Mouse (Mus musculus) liver, embryonic 11.5 days (tissue): ENCODE measurements at regions not wholly inside any gene's neighbourhood (a gene's known extent, or its start where the extent isn't known, plus 50 kb on each side); places are given as distances from the start of the nearest gene placed in this dataset.

Source experiments
- ATAC-seq: fragments of 200-750 bp; cut with Nextera tagmentation; replicated peaks from 2 replicates; pipeline ENCODE4 v1.8.0; 2017; ENCODE audit warnings: moderate number of reproducible peaks, mild to moderate bottlenecking, moderate TSS enrichment, moderate library complexity; ENCODE audit not compliant: low FRiP score
- DNase-seq: peaks from one replicate; pipeline ENCODE4 v3.0.0-alpha.2; 2017; ENCODE audit warnings: low spot score
- H3K27ac ChIP-seq: fragments of 300-500 bp; sonication (generic); 2 replicates; pipeline ENCODE4 v1.5.1; 2014; ENCODE audit warnings: mild to moderate bottlenecking, low read depth, low read length, control low read depth
- H3K27me3 ChIP-seq: fragments of 300-500 bp; sonication (generic); replicated peaks from 2 replicates; pipeline ENCODE4 v1.6.1; 2014; ENCODE audit warnings: low read length, mixed read lengths; ENCODE audit not compliant: control insufficient read depth, insufficient read depth
- H3K36me3 ChIP-seq: fragments of 300-500 bp; sonication (generic); 2 replicates; pipeline ENCODE4 v1.6.1; 2014; ENCODE audit warnings: mild to moderate bottlenecking, low read length, moderate library complexity, mixed read lengths; ENCODE audit not compliant: control insufficient read depth, insufficient read depth
- H3K4me1 ChIP-seq: fragments of 300-500 bp; sonication (generic); replicated peaks from 2 replicates; pipeline ENCODE4 v1.6.1; 2014; ENCODE audit warnings: low read length, mixed read lengths; ENCODE audit not compliant: control insufficient read depth, insufficient read depth
- H3K4me2 ChIP-seq: fragments of 300-500 bp; sonication (generic); 2 replicates; pipeline ENCODE4 v1.6.1; 2014; ENCODE audit warnings: mild to moderate bottlenecking, control low read depth, moderate library complexity
- H3K4me3 ChIP-seq: fragments of 300-500 bp; sonication (generic); 2 replicates; pipeline ENCODE4 v1.5.1; 2014; ENCODE audit warnings: low read depth, low read length, control low read depth
- H3K9ac ChIP-seq: fragments of 300-500 bp; sonication (generic); 2 replicates; pipeline ENCODE4 v1.6.1; 2014; ENCODE audit warnings: low read depth, low read length, control low read depth
- H3K9me3 ChIP-seq: fragments of 300-500 bp; sonication (generic); 2 replicates; pipeline ENCODE4 v1.6.1; 2016; ENCODE audit warnings: low read length, inconsistent platforms, mixed read lengths; ENCODE audit not compliant: control insufficient read depth
- WGBS: fragments of 180-500 bp; shearing (Covaris S2); extraction: QIAGEN DNeasy Blood & Tissue Kit; methylation state at CpG from one replicate; pipeline ENCODE4 v1.1.7; 2014; 5-methylcytosine and 5-hydroxymethylcytosine counted together

DNA sequence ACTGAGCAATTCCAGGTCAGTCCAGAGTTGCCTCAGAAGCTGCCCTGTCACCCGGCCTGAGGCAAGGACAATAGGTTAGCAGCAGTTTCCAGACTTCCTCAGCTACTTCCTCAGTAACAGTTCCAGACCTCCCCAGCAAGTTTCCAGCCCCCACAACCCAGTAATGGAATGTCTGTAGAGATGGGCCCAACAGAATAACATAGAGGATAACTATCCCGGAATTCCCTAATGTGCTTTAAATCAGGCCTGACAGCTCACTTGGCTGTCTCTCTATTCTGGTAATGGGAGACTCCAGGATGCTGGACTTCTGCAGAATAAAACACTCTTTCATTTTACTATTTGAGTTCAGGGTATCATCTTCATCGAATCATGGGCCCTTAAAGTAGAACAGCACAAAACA, 268.4 kb upstream of the Tsc22d2 start:
- no peaks in the 10 kb centered on the region for H3K27me3 ChIP-seq
- WGBS: 58% methylated on average over 3 of the region's 3 CpGs

DNA sequence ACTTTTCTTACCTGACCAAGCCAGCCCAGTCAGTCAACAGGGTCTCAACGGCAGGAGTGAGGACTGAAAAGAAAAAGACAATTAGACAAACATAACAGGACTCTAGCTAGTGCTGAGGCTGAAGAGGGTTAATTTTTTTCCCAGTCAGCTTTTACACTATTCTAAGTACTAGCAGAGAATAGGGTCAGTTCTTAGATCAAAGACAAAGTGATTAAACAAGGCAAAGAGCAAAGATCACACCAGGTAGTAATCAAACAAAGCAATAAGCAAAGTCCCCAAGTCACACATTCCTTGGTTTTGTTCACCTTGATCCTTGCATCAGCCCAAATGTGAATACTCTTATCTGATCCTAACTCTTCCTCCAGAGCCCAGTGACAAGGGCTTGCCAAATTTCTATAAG, 267.8 kb upstream of the Tsc22d2 start:
- H3K27me3 ChIP-seq: no peaks in the 10 kb centered on the region
- H3K9ac ChIP-seq: no peak overlapping the region
- 52% methylated on average over 1 of the region's 1 CpGs for WGBS
- H3K4me2 ChIP-seq: peak overlapping the region; percentile 26; the same call in 1 of the 2 replicates
- no peaks in the 10 kb centered on the region for H3K36me3 ChIP-seq
- DNase-seq (no peak), ATAC-seq (no peak)
- H3K4me1 ChIP-seq: no peaks in the 10 kb centered on the region
- 0 out of 2 replicates have a peak overlapping the region, but pooled peaks have one; percentile 21 for H3K27ac ChIP-seq
- no peaks in the 10 kb centered on the region for H3K9me3 ChIP-seq
- H3K4me3 ChIP-seq: no peak overlapping the region

More for the DNA sequence above, 268.4 kb upstream of the Tsc22d2 start:
- ATAC-seq (no peak), DNase-seq (no peak)
- Histone ChIP-seq H3K4me2 (peak overlapping the region; percentile 26), H3K27ac (no peak overlapping the region), H3K36me3 (no peaks in the 10 kb centered on the region), H3K9me3 (no peaks in the 10 kb centered on the region), H3K9ac (no peak overlapping the region), H3K4me1 (no peaks in the 10 kb centered on the region), H3K4me3 (no peak overlapping the region)

DNA sequence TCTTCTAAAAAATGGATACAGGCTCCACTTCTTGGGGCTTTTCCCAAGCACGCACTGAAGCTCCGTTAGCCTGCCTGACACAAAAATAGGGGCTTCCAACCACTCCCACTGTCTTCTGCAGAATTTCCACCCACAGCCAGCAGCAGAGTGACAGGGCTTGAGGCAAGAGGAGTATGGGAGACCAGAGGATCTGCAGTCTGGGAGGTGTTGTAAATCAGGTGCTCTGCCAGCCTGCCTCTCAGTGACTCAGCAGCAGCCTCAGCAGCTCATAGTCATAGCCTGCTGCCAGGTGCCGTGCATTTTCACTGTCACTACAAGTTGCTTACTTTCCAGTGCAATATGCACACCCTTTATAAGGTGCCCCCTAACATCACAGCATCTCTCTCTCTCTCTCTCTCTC, 261.4 kb upstream of the Tsc22d2 start:
- 76% methylated on average over 3 of the region's 3 CpGs for WGBS
- ATAC-seq: no peak
- Histone ChIP-seq H3K36me3 (no peaks in the 10 kb centered on the region), H3K27ac (no peak overlapping the region), H3K4me2 (no peak overlapping the region), H3K9ac (no peak overlapping the region), H3K4me3 (no peak overlapping the region), H3K4me1 (no peaks in the 10 kb centered on the region), H3K27me3 (no peaks in the 10 kb centered on the region), H3K9me3 (no peaks in the 10 kb centered on the region)
- DNase-seq: no peak

DNA sequence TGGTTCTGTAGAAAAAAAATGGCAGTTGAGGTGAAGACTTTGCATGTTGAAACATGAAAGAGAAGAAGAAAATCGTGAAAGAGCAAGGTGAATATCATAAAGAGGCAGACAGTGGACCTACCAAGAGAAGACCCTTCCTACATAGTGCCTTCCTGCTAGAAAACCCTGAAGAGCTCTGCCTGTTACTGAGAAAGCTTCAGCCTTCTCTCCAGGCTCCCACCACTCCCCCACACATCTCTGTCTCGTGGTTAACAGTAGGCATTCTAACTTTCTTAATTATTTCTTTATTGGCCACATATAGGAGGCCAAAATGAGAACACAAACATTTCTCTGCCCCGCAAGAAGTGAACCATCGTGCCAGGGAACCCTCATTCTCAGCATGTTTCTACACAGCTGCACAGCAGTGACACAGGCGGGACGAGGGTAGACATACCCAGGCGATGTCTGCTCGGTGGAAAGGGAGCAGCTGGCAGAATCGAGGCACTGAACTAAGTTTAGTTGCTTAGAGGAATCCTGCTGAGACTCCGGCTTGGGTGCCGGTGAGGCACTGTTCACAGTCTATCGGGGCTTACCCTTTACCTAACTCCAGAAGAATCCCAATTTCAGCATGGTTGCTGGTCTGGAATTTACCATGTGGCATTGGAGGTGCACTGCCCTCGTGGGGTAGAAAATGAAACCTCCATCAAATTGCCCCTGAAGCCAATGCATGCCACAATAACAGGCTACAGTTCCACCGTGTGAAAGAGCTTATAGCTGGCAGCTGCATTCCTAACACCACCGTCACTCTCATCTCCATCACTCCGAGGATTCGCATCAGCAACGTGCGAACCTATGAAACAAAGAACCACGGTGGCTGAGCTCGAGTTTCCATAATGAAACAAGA, 260.4 kb upstream of the Tsc22d2 start:
- no peak for ATAC-seq
- no peaks in the 10 kb centered on the region for H3K27me3 ChIP-seq
- WGBS: 83% methylated on average over 21 of the region's 21 CpGs

DNA sequence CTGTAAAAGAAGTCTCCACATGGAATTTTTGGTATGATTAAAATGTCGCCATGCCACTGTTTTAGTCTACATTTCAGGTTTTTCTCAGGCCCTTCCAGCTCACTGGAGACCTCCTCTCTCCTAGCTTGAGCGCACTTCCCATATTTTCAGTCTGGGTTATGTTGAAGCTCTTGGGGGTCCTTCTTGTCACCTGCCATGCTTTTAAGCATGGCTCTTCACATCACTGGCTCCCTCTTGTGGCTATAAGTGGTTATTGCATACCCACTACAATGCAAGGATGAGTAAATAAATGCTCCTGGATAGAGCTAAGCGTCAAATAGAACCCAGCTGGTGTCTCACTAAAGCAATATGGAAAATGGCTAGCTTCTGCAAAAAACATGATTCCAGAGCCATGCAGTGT, 255.1 kb upstream of the Tsc22d2 start:
- H3K9ac ChIP-seq: no peak overlapping the region
- H3K27ac ChIP-seq: no peak overlapping the region
- ATAC-seq (no peak), DNase-seq (no peak)
- H3K4me1 ChIP-seq: no peaks in the 10 kb centered on the region
- H3K9me3 ChIP-seq: no peaks in the 10 kb centered on the region
- 57% methylated on average over 3 of the region's 3 CpGs for WGBS
- no peaks in the 10 kb centered on the region for H3K27me3 ChIP-seq
- no peak overlapping the region for H3K4me2 ChIP-seq
- no peak overlapping the region for H3K4me3 ChIP-seq
- H3K36me3 ChIP-seq: no peaks in the 10 kb centered on the region

More for the DNA sequence above, 260.4 kb upstream of the Tsc22d2 start:
- no peaks in the 10 kb centered on the region for H3K4me1 ChIP-seq
- no peak for DNase-seq
- no peak overlapping the region for H3K4me2 ChIP-seq
- H3K36me3 ChIP-seq: no peaks in the 10 kb centered on the region
- no peak overlapping the region for H3K4me3 ChIP-seq
- H3K9ac ChIP-seq: no peak overlapping the region
- no peak overlapping the region for H3K27ac ChIP-seq
- H3K9me3 ChIP-seq: no peaks in the 10 kb centered on the region

DNA sequence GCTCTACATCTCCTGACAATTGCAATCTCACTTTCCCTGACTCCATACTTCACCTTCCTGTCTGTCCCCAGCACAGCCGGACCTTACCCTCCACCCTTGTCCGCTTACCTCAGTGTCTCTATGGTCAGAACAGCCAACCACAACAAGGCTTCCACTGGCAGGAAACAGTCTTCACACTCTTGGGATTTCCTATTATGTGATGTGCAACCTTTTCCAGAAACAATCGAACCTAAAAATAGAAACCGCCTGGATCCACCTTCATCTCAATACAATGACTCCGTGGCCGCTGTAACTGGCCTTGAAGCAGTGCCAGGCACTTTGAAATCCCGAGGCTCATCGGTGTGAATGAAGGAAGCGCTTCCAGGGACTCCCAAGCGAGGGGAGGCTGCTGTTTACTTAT, 252.3 kb upstream of the Tsc22d2 start:
- Histone ChIP-seq H3K36me3 (no peaks in the 10 kb centered on the region), H3K9ac (no peak overlapping the region), H3K9me3 (no peaks in the 10 kb centered on the region), H3K4me1 (no peaks in the 10 kb centered on the region), H3K27me3 (no peaks in the 10 kb centered on the region), H3K27ac (no peak overlapping the region), H3K4me2 (no peak overlapping the region), H3K4me3 (no peak overlapping the region)
- ATAC-seq (0 out of 2 replicates have a peak, but pooled peaks have one; percentile 34), DNase-seq (no peak)
- 39% methylated on average over 10 of the region's 10 CpGs for WGBS

DNA sequence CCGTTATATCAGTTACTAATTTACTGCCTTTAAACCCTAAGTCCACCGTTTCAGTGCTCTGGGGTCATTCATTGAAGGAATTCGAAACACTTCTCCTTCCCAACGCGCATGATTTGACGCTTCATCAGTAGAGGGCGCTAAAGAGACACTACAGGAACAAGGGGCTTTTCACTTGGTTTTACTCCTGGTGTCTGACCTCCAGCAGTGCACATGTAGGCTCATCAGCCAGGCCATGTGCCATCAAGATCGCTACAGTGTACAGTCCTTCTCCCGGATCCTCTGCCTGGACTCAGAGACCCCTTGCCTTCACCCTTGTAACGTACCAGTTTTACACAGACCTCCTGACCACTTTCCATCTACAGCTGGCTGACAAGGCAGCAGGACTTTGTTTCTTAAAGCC, 250.7 kb upstream of the Tsc22d2 start:
- Histone ChIP-seq H3K4me3 (no peak overlapping the region), H3K27ac (no peak overlapping the region), H3K4me1 (no peaks in the 10 kb centered on the region), H3K4me2 (no peak overlapping the region), H3K9ac (no peak overlapping the region), H3K36me3 (no peaks in the 10 kb centered on the region), H3K9me3 (no peaks in the 10 kb centered on the region), H3K27me3 (no peaks in the 10 kb centered on the region)
- ATAC-seq (no peak), DNase-seq (peak; percentile 50)
- 7% methylated on average over 10 of the region's 10 CpGs for WGBS

DNA sequence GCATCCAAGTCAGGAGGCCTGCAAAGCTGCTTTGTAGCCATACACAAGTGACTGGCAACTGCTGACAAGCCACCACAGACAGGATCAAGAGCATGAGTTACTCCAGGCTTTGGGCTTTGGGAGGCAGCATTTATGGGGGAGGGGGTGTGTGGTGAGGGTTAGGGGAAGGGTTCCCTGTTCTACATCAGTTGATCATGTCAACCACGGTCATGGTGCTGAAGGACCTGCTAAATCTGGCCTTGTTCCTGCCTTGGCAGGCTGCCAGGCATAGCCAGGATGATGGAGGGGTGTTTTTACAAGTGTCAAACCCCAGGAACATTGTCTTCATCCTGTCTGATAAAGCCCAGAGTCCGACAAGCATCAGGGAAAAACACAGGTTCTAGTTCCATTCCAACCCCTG, 247.9 kb upstream of the Tsc22d2 start:
- 47% methylated on average over 2 of the region's 2 CpGs for WGBS
- Histone ChIP-seq H3K4me2 (no peak overlapping the region), H3K4me3 (no peak overlapping the region), H3K27me3 (no peaks in the 10 kb centered on the region), H3K4me1 (no peaks in the 10 kb centered on the region), H3K9me3 (no peaks in the 10 kb centered on the region), H3K27ac (no peak overlapping the region), H3K9ac (no peak overlapping the region), H3K36me3 (no peaks in the 10 kb centered on the region)
- ATAC-seq (no peak), DNase-seq (no peak)

DNA sequence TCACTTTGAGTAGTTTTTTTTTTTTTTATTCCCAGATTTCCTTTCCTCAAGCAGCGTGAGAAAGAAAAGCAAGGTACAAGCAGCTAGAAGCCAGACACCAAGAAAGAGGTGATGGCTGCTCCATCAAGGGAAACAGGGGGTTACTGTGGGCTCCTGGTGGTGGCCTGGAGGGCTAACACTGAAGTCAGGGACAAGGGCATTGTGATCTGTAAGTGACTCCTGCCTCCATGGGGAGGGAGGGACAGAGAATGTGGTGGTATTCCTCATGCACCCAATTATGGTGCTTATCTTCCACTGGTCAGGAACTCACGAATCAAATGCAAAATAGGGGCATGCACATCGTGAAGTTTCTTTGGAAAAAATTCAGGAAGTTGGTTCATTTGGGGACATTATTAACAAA, 247.4 kb upstream of the Tsc22d2 start:
- H3K27ac ChIP-seq: no peak overlapping the region
- no peak overlapping the region for H3K4me3 ChIP-seq
- WGBS: 71% methylated on average over 3 of the region's 3 CpGs
- no peaks in the 10 kb centered on the region for H3K9me3 ChIP-seq
- no peak overlapping the region for H3K4me2 ChIP-seq
- H3K9ac ChIP-seq: no peak overlapping the region
- H3K27me3 ChIP-seq: no peaks in the 10 kb centered on the region
- DNase-seq: no peak
- ATAC-seq: no peak
- H3K36me3 ChIP-seq: no peaks in the 10 kb centered on the region
- no peaks in the 10 kb centered on the region for H3K4me1 ChIP-seq
